Mouse (Mus musculus) intestine, embryonic 14.5 days (tissue): Measurements from ENCODE around the gene Glt8d1. TPM values are rescaled to one million over a fixed set of nuclear protein-coding genes. Genes with fewer than 3 reads are reported as not detected.

Source experiments
- ATAC-seq: fragments of 200-750 bp; cut with Nextera tagmentation; replicated peaks from 2 replicates; pipeline ENCODE4 v1.8.0; 2017; ENCODE audit warnings: low read depth, moderate number of reproducible peaks, moderate TSS enrichment, moderate library complexity; ENCODE audit not compliant: low FRiP score, low TSS enrichment
- DNase-seq: peaks from one replicate; pipeline ENCODE4 v3.0.0-alpha.2; 2018; ENCODE audit warnings: low spot score
- H3K27ac ChIP-seq: fragments of 300-500 bp; sonication (generic); 2 replicates; pipeline ENCODE4 v1.5.1; 2014; ENCODE audit warnings: low read depth, mild to moderate bottlenecking, control low read depth
- H3K27me3 ChIP-seq: fragments of 300-500 bp; sonication (generic); replicated peaks from 2 replicates; pipeline ENCODE4 v1.6.1; 2014; ENCODE audit warnings: low read length, control low read depth; ENCODE audit not compliant: control insufficient read depth, insufficient read depth
- H3K36me3 ChIP-seq: fragments of 300-500 bp; sonication (generic); 2 replicates; pipeline ENCODE4 v1.6.1; 2014; ENCODE audit warnings: low read length, control low read depth; ENCODE audit not compliant: control insufficient read depth, insufficient read depth
- H3K4me1 ChIP-seq: fragments of 300-500 bp; sonication (generic); replicated peaks from 2 replicates; pipeline ENCODE4 v1.6.1; 2014; ENCODE audit warnings: low read length, control low read depth, mixed read lengths; ENCODE audit not compliant: control insufficient read depth, insufficient read depth
- H3K4me2 ChIP-seq: fragments of 300-500 bp; sonication (generic); 2 replicates; pipeline ENCODE4 v1.6.1; 2014; ENCODE audit warnings: low read length
- H3K4me3 ChIP-seq: fragments of 300-500 bp; sonication (generic); 2 replicates; pipeline ENCODE4 v1.5.1; 2014; ENCODE audit warnings: low read depth, low read length, control low read depth, mixed read lengths
- H3K9ac ChIP-seq: fragments of 300-500 bp; sonication (generic); 2 replicates; pipeline ENCODE4 v1.6.1; 2014; ENCODE audit warnings: mild to moderate bottlenecking, low read length
- H3K9me3 ChIP-seq: fragments of 300-500 bp; sonication (generic); 2 replicates; pipeline ENCODE4 v1.6.1; 2016; ENCODE audit warnings: low read length, control low read depth; ENCODE audit not compliant: control insufficient read depth
- WGBS: fragments of 180-500 bp; shearing (Covaris S2); extraction: QIAGEN DNeasy Blood & Tissue Kit; methylation state at CpG from one replicate; pipeline ENCODE4 v1.1.7; 2014; 5-methylcytosine and 5-hydroxymethylcytosine counted together
- polyA plus RNA-seq: library from polyadenylated mRNA; unstranded; fragments of >200 nt; fragmentation: Nextera tagmentation; extraction: Ambion mirVana; gene quantifications from 2 replicates; pipeline ENCODE4 v1.2.1, GENCODE M21; 2014

Gene Glt8d1
- polyA plus RNA-seq, 1 experiment from 2014 or later, result 52.0 TPM

GRCm38 (mm10) chr14:31000816-31001306 lies 339 bp upstream of the Glt8d1 start:
- no peaks in the 10 kb centered on the region for H3K9me3 ChIP-seq
- DNase-seq, result no peak
- under 1% methylated on average over 21 of the region's 21 CpGs for WGBS
- H3K27me3 ChIP-seq, result no peaks in the 10 kb centered on the region
- peak overlapping the region; percentile 76 for H3K4me3 ChIP-seq
- H3K9ac ChIP-seq, result peak overlapping the region; percentile 81
- peak overlapping the region; percentile 61 for H3K27ac ChIP-seq
- peaks cover 18% of the 10 kb centered on the region; the same call in 1 of the 2 replicates for H3K36me3 ChIP-seq
- ATAC-seq, result peak; percentile 11
- peak overlapping the region; percentile 76 for H3K4me2 ChIP-seq
- H3K4me1 ChIP-seq, result peaks cover 6% of the 10 kb centered on the region

- no peak for DNase-seq
Observed at GRCm38 (mm10) chr14:31004527-31004926, 3.3 kb downstream of the Glt8d1 start.

GRCm38 (mm10) chr14:31006779-31007178 lies 5.6 kb downstream of the Glt8d1 start:
- ATAC-seq (no peak), DNase-seq (no peak)
- 67% methylated on average over 5 of the region's 5 CpGs for WGBS
- Histone ChIP-seq H3K4me1 (peaks cover 6% of the 10 kb centered on the region), H3K27me3 (no peaks in the 10 kb centered on the region), H3K9ac (no peak overlapping the region), H3K27ac (no peak overlapping the region), H3K4me2 (no peak overlapping the region), H3K4me3 (no peak overlapping the region), H3K36me3 (peaks cover 44% of the 10 kb centered on the region), H3K9me3 (no peaks in the 10 kb centered on the region)

More at GRCm38 (mm10) chr14:31004527-31004926, 3.3 kb downstream of the Glt8d1 start:
- H3K9me3 ChIP-seq, result no peaks in the 10 kb centered on the region
- peaks cover 6% of the 10 kb centered on the region for H3K4me1 ChIP-seq
- no peak for ATAC-seq
- no peak overlapping the region for H3K9ac ChIP-seq
- no peaks in the 10 kb centered on the region for H3K27me3 ChIP-seq
- no peak overlapping the region for H3K4me3 ChIP-seq
- WGBS, result 79% methylated on average over 2 of the region's 2 CpGs
- no peak overlapping the region for H3K4me2 ChIP-seq
- H3K27ac ChIP-seq, result no peak overlapping the region
- peaks cover 22% of the 10 kb centered on the region for H3K36me3 ChIP-seq

GRCm38 (mm10) chr14:31011588-31011987 lies 10.4 kb downstream of the Glt8d1 start:
- Histone ChIP-seq H3K9me3 (no peaks in the 10 kb centered on the region), H3K4me3 (no peak overlapping the region), H3K36me3 (peaks cover 90% of the 10 kb centered on the region), H3K9ac (no peak overlapping the region), H3K4me1 (no peaks in the 10 kb centered on the region), H3K27me3 (no peaks in the 10 kb centered on the region), H3K4me2 (no peak overlapping the region), H3K27ac (no peak overlapping the region)
- ATAC-seq (no peak), DNase-seq (no peak)
- 96% methylated on average over 3 of the region's 3 CpGs for WGBS

GRCm38 (mm10) chr14:31013928-31014327 lies 12.7 kb downstream of the Glt8d1 start:
- Histone ChIP-seq H3K27ac (no peak overlapping the region), H3K4me1 (peaks cover 5% of the 10 kb centered on the region), H3K4me2 (no peak overlapping the region), H3K9me3 (no peaks in the 10 kb centered on the region), H3K27me3 (no peaks in the 10 kb centered on the region), H3K4me3 (no peak overlapping the region), H3K36me3 (peaks cover 86% of the 10 kb centered on the region), H3K9ac (no peak overlapping the region)
- no peak for DNase-seq
- ATAC-seq, result no peak
- 95% methylated on average over 2 of the region's 2 CpGs for WGBS

GRCm38 (mm10) chr14:31016063-31016462 lies 14.9 kb downstream of the Glt8d1 start:
- 73% methylated on average over 1 of the region's 1 CpGs for WGBS

GRCm38 (mm10) chr14:31017854-31018253 lies 16.7 kb downstream of the Glt8d1 start:
- Histone ChIP-seq H3K36me3 (peaks cover 58% of the 10 kb centered on the region), H3K4me1 (peaks cover 13% of the 10 kb centered on the region), H3K4me3 (peak overlapping the region; percentile 94), H3K4me2 (peak overlapping the region; percentile 87), H3K9ac (peak overlapping the region; percentile 92), H3K9me3 (no peaks in the 10 kb centered on the region), H3K27me3 (no peaks in the 10 kb centered on the region), H3K27ac (peak overlapping the region; percentile 27; the same call in 1 of the 2 replicates)
- 2% methylated on average over 2 of the region's 2 CpGs for WGBS
- ATAC-seq (peak; percentile 24; the same call in 1 of the 2 replicates), DNase-seq (no peak)

More at GRCm38 (mm10) chr14:31016063-31016462, 14.9 kb downstream of the Glt8d1 start:
- no peak overlapping the region for H3K9ac ChIP-seq
- peaks cover 13% of the 10 kb centered on the region for H3K4me1 ChIP-seq
- H3K36me3 ChIP-seq, result peaks cover 67% of the 10 kb centered on the region
- no peaks in the 10 kb centered on the region for H3K27me3 ChIP-seq
- DNase-seq (no peak), ATAC-seq (no peak)
- no peaks in the 10 kb centered on the region for H3K9me3 ChIP-seq
- H3K27ac ChIP-seq, result no peak overlapping the region
- H3K4me2 ChIP-seq, result no peak overlapping the region
- H3K4me3 ChIP-seq, result no peak overlapping the region

GRCm38 (mm10) chr14:31018860-31019291 lies 17.7 kb downstream of the Glt8d1 start, which contains the start of the genes Pbrm1 and Gnl3:
TSS of gene Pbrm1 (plus strand) at chr14:31019138.
TSS of gene Gnl3 (minus strand) at chr14:31019152.
- H3K9ac ChIP-seq, result peak within 1 kb of the TSS; percentile 92
- under 1% methylated on average over 43 of the region's 53 CpGs for WGBS
- no peaks in the 10 kb centered on the region for H3K9me3 ChIP-seq
- peak within 1 kb of the TSS; percentile 87 for H3K4me2 ChIP-seq
- H3K4me1 ChIP-seq, result peaks cover 13% of the 10 kb centered on the region
- H3K27ac ChIP-seq, result peak within 1 kb of the TSS; percentile 92
- peaks cover 56% of the 10 kb centered on the region for H3K36me3 ChIP-seq
- peak within 1 kb of the TSS; percentile 94 for H3K4me3 ChIP-seq
- no peaks in the 10 kb centered on the region for H3K27me3 ChIP-seq
- DNase-seq (peak; percentile 94), ATAC-seq (peak; percentile 95)
